Mouse (Mus musculus): Measurements from ENCODE around the gene Akt3. TPM values are rescaled to one million over a fixed set of nuclear protein-coding genes. Genes with fewer than 3 reads are reported as not detected.

Akt3 gene
- polyA plus RNA-seq, 1 experiment from 2014 or later, result 9.8 TPM

- no peak for ATAC-seq (ENCODE audit: insufficient number of reproducible peaks, low FRiP score, low TSS enrichment, low read depth)
- no peaks in the 10 kb centered on the region for H3K9me3 ChIP-seq (ENCODE audit: control insufficient read depth, low read length)
- WGBS, result 93% methylated on average over 4 of the region's 4 CpGs
These were observed 266.5 kb downstream of the Akt3 start for GRCm38 (mm10) chr1:176991473-176991872.

GRCm38 (mm10) chr1:176986990-176987740, 270.8 kb downstream of the Akt3 start:
- ATAC-seq (ENCODE audit: insufficient number of reproducible peaks, low FRiP score, low TSS enrichment, low read depth) (no peak), DNase-seq (ENCODE audit: low spot score) (no peak)
- Histone ChIP-seq H3K4me2 (ENCODE audit: low read depth, severe bottlenecking) (no peak overlapping the region), H3K4me1 (ENCODE audit: control insufficient read depth, insufficient read depth, low read length) (0 out of 2 replicates have a peak, but pooled peaks cover 5% of the 10 kb centered on the region), H3K9ac (ENCODE audit: low read length) (no peak overlapping the region), H3K27me3 (ENCODE audit: control insufficient read depth, insufficient read depth, low read length) (no peaks in the 10 kb centered on the region), H3K4me3 (ENCODE audit: low read depth, low read length) (no peak overlapping the region), H3K27ac (replicated peaks; ENCODE audit: low read depth, low read length) (no peak overlapping the region), H3K9me3 (ENCODE audit: control insufficient read depth, low read length) (no peaks in the 10 kb centered on the region), H3K36me3 (ENCODE audit: control insufficient read depth, insufficient read depth, low read length) (no peaks in the 10 kb centered on the region)
- WGBS, result 83% methylated on average over 6 of the region's 6 CpGs

More at GRCm38 (mm10) chr1:176991473-176991872, 266.5 kb downstream of the Akt3 start:
- Histone ChIP-seq H3K27me3 (ENCODE audit: control insufficient read depth, insufficient read depth, low read length) (no peaks in the 10 kb centered on the region), H3K27ac (replicated peaks; ENCODE audit: low read depth, low read length) (no peak overlapping the region), H3K36me3 (ENCODE audit: control insufficient read depth, insufficient read depth, low read length) (no peaks in the 10 kb centered on the region), H3K4me2 (ENCODE audit: low read depth, severe bottlenecking) (no peak overlapping the region), H3K4me3 (ENCODE audit: low read depth, low read length) (no peak overlapping the region), H3K9ac (ENCODE audit: low read length) (no peak overlapping the region), H3K4me1 (ENCODE audit: control insufficient read depth, insufficient read depth, low read length) (peaks cover 19% of the 10 kb centered on the region)
- no peak for DNase-seq (ENCODE audit: low spot score)

- 0 out of 2 replicates have a peak, but pooled peaks cover 5% of the 10 kb centered on the region for H3K4me1 ChIP-seq (ENCODE audit: control insufficient read depth, insufficient read depth, low read length)
- H3K9ac ChIP-seq (ENCODE audit: low read length), result no peak overlapping the region
- no peaks in the 10 kb centered on the region for H3K36me3 ChIP-seq (ENCODE audit: control insufficient read depth, insufficient read depth, low read length)
- no peaks in the 10 kb centered on the region for H3K9me3 ChIP-seq (ENCODE audit: control insufficient read depth, low read length)
- H3K27ac ChIP-seq (replicated peaks; ENCODE audit: low read depth, low read length), result no peak overlapping the region
- ATAC-seq (ENCODE audit: insufficient number of reproducible peaks, low FRiP score, low TSS enrichment, low read depth) (no peak), DNase-seq (ENCODE audit: low spot score) (no peak)
- no peak overlapping the region for H3K4me3 ChIP-seq (ENCODE audit: low read depth, low read length)
- H3K4me2 ChIP-seq (ENCODE audit: low read depth, severe bottlenecking), result no peak overlapping the region
- H3K27me3 ChIP-seq (ENCODE audit: control insufficient read depth, insufficient read depth, low read length), result no peaks in the 10 kb centered on the region
- 69% methylated on average over 6 of the region's 6 CpGs for WGBS
These were observed 271.7 kb downstream of the Akt3 start for GRCm38 (mm10) chr1:176986275-176986674.

- H3K9me3 ChIP-seq (ENCODE audit: control insufficient read depth, low read length), result no peaks in the 10 kb centered on the region
- ATAC-seq (ENCODE audit: insufficient number of reproducible peaks, low FRiP score, low TSS enrichment, low read depth) (no peak), DNase-seq (ENCODE audit: low spot score) (no peak)
- no peak overlapping the region for H3K9ac ChIP-seq (ENCODE audit: low read length)
- H3K4me3 ChIP-seq (ENCODE audit: low read depth, low read length), result no peak overlapping the region
- 0 out of 2 replicates have a peak, but pooled peaks cover 5% of the 10 kb centered on the region for H3K4me1 ChIP-seq (ENCODE audit: control insufficient read depth, insufficient read depth, low read length)
- 60% methylated on average over 6 of the region's 6 CpGs for WGBS
- H3K27me3 ChIP-seq (ENCODE audit: control insufficient read depth, insufficient read depth, low read length), result no peaks in the 10 kb centered on the region
- H3K27ac ChIP-seq (replicated peaks; ENCODE audit: low read depth, low read length), result no peak overlapping the region
- no peaks in the 10 kb centered on the region for H3K36me3 ChIP-seq (ENCODE audit: control insufficient read depth, insufficient read depth, low read length)
- H3K4me2 ChIP-seq (ENCODE audit: low read depth, severe bottlenecking), result no peak overlapping the region
These were observed 272.3 kb downstream of the Akt3 start for GRCm38 (mm10) chr1:176985691-176986090.

GRCm38 (mm10) chr1:176982671-176983070, 275.3 kb downstream of the Akt3 start:
- no peak overlapping the region for H3K27ac ChIP-seq (replicated peaks; ENCODE audit: low read depth, low read length)

GRCm38 (mm10) chr1:176981511-176981910, 276.5 kb downstream of the Akt3 start:
- H3K4me1 ChIP-seq (ENCODE audit: control insufficient read depth, insufficient read depth, low read length), result 0 out of 2 replicates have a peak, but pooled peaks cover 2% of the 10 kb centered on the region
- DNase-seq (ENCODE audit: low spot score), result no peak
- no peaks in the 10 kb centered on the region for H3K36me3 ChIP-seq (ENCODE audit: control insufficient read depth, insufficient read depth, low read length)
- H3K27ac ChIP-seq (replicated peaks; ENCODE audit: low read depth, low read length), result no peak overlapping the region
- no peaks in the 10 kb centered on the region for H3K9me3 ChIP-seq (ENCODE audit: control insufficient read depth, low read length)
- 89% methylated on average over 2 of the region's 2 CpGs for WGBS
- no peak overlapping the region for H3K9ac ChIP-seq (ENCODE audit: low read length)
- H3K4me2 ChIP-seq (ENCODE audit: low read depth, severe bottlenecking), result no peak overlapping the region
- no peak overlapping the region for H3K4me3 ChIP-seq (ENCODE audit: low read depth, low read length)
- no peaks in the 10 kb centered on the region for H3K27me3 ChIP-seq (ENCODE audit: control insufficient read depth, insufficient read depth, low read length)
- no peak for ATAC-seq (ENCODE audit: insufficient number of reproducible peaks, low FRiP score, low TSS enrichment, low read depth)

More at GRCm38 (mm10) chr1:176982671-176983070, 275.3 kb downstream of the Akt3 start:
- no peaks in the 10 kb centered on the region for H3K27me3 ChIP-seq (ENCODE audit: control insufficient read depth, insufficient read depth, low read length)
- H3K4me1 ChIP-seq (ENCODE audit: control insufficient read depth, insufficient read depth, low read length), result 0 out of 2 replicates have a peak, but pooled peaks cover 2% of the 10 kb centered on the region
- no peak for DNase-seq (ENCODE audit: low spot score)
- H3K36me3 ChIP-seq (ENCODE audit: control insufficient read depth, insufficient read depth, low read length), result no peaks in the 10 kb centered on the region
- no peak overlapping the region for H3K9ac ChIP-seq (ENCODE audit: low read length)
- WGBS, result 93% methylated on average over 8 of the region's 8 CpGs
- no peaks in the 10 kb centered on the region for H3K9me3 ChIP-seq (ENCODE audit: control insufficient read depth, low read length)
- H3K4me2 ChIP-seq (ENCODE audit: low read depth, severe bottlenecking), result no peak overlapping the region
- no peak overlapping the region for H3K4me3 ChIP-seq (ENCODE audit: low read depth, low read length)
- ATAC-seq (ENCODE audit: insufficient number of reproducible peaks, low FRiP score, low TSS enrichment, low read depth), result no peak

GRCm38 (mm10) chr1:176980801-176981400, 277.1 kb downstream of the Akt3 start:
- Histone ChIP-seq H3K9ac (ENCODE audit: low read length) (no peak overlapping the region), H3K9me3 (ENCODE audit: control insufficient read depth, low read length) (no peaks in the 10 kb centered on the region), H3K27ac (replicated peaks; ENCODE audit: low read depth, low read length) (no peak overlapping the region), H3K4me3 (ENCODE audit: low read depth, low read length) (no peak overlapping the region), H3K4me1 (ENCODE audit: control insufficient read depth, insufficient read depth, low read length) (0 out of 2 replicates have a peak, but pooled peaks cover 2% of the 10 kb centered on the region), H3K4me2 (ENCODE audit: low read depth, severe bottlenecking) (no peak overlapping the region), H3K27me3 (ENCODE audit: control insufficient read depth, insufficient read depth, low read length) (no peaks in the 10 kb centered on the region), H3K36me3 (ENCODE audit: control insufficient read depth, insufficient read depth, low read length) (no peaks in the 10 kb centered on the region)
- WGBS, result 87% methylated on average over 10 of the region's 10 CpGs
- ATAC-seq (ENCODE audit: insufficient number of reproducible peaks, low FRiP score, low TSS enrichment, low read depth) (no peak), DNase-seq (ENCODE audit: low spot score) (no peak)

GRCm38 (mm10) chr1:176980140-176980539, 277.9 kb downstream of the Akt3 start:
- DNase-seq (ENCODE audit: low spot score) (no peak), ATAC-seq (ENCODE audit: insufficient number of reproducible peaks, low FRiP score, low TSS enrichment, low read depth) (no peak)
- H3K36me3 ChIP-seq (ENCODE audit: control insufficient read depth, insufficient read depth, low read length), result no peaks in the 10 kb centered on the region
- WGBS, result 86% methylated on average over 5 of the region's 5 CpGs
- H3K4me2 ChIP-seq (ENCODE audit: low read depth, severe bottlenecking), result no peak overlapping the region
- H3K27me3 ChIP-seq (ENCODE audit: control insufficient read depth, insufficient read depth, low read length), result no peaks in the 10 kb centered on the region
- no peaks in the 10 kb centered on the region for H3K4me1 ChIP-seq (ENCODE audit: control insufficient read depth, insufficient read depth, low read length)
- no peak overlapping the region for H3K27ac ChIP-seq (replicated peaks; ENCODE audit: low read depth, low read length)
- H3K9ac ChIP-seq (ENCODE audit: low read length), result no peak overlapping the region
- no peaks in the 10 kb centered on the region for H3K9me3 ChIP-seq (ENCODE audit: control insufficient read depth, low read length)
- no peak overlapping the region for H3K4me3 ChIP-seq (ENCODE audit: low read depth, low read length)

Measured in limb, embryonic 11.5 days (tissue).